ENCODE assay signal across 29 mouse cellular contexts in genomic region chr10:41282086-41282485, GRCm38 (mm10). TPM values are rescaled to one million over a fixed set of nuclear protein-coding genes. Genes with fewer than 3 reads are reported as not detected.
"Had no signal": no experiment of that assay in that cellular context is flagged by ENCODE, and none has a peak within 500 bp of the region (broad histone marks: within the 10 kb centered on the region; RNA-seq: fewer than 3 reads in every experiment).

No protein-coding gene starts in this region.

- H3K4me3 ChIP-seq: heart, embryonic 12.5 days; heart, embryonic 13.5 days; heart, embryonic 15.5 days; hindbrain, embryonic 10.5 days; hindbrain, embryonic 12.5 days; hindbrain, embryonic 13.5 days; hindbrain, embryonic 15.5 days; intestine, embryonic 15.5 days; kidney, embryonic 15.5 days; layer of hippocampus, adult 2 months; left cerebral cortex, adult 2 months had no signal

- H3K27me3 ChIP-seq: heart, embryonic 12.5 days; heart, embryonic 13.5 days; heart, embryonic 15.5 days; hindbrain, embryonic 12.5 days; hindbrain, embryonic 13.5 days; hindbrain, embryonic 15.5 days; intestine, embryonic 15.5 days; kidney, embryonic 15.5 days had no signal

- DNase-seq: heart, postnatal 14 days; heart, postnatal 4 days; kidney, adult 11 months; kidney, adult 18-20 months; kidney, adult 2 months; kidney, adult 8-10 months; kidney, adult 9 months; kidney, postnatal 10 days; kidney, postnatal 14 days; kidney, postnatal 36 days; kidney, postnatal 4 days; layer of hippocampus, adult 9-11 months; layer of hippocampus, postnatal 36 days had no signal

- H3K36me3 ChIP-seq: intestine, embryonic 15.5 days; kidney, embryonic 15.5 days had no signal

RNA-seq across cellular contexts. Expression of gene Ak9, which starts 21.7 kb away (rescaled TPM):
- total RNA-seq: heart, postnatal 25 days; hematopoietic stem cell, adult 5-6 weeks had no signal
- polyA plus RNA-seq: intestine, embryonic 15.5 days; intestine, postnatal 0 days; kidney, embryonic 14.5 days; large intestine, adult 2 months had no signal
